Mouse (Mus musculus) spleen, adult 2 months (tissue): ENCODE measurements around the gene S100a4. TPM values are rescaled to one million over a fixed set of nuclear protein-coding genes. Genes with fewer than 3 reads are reported as not detected.
A peak's percentile ranks its signal among the peaks of the same experiment; 100 is the strongest.

Source experiments
- DNase-seq, 2 experiments: peaks; one replicate each; pipeline versions ENCODE4 v3.0.0 to v3.0.0-alpha.2; 2012 to 2021; ENCODE audit warnings: low spot score in 2 of 2, low read depth in 1 of 2
- H3K27ac ChIP-seq: fragments of 200-500 bp; 2 replicates; pipeline ENCODE4 v1.5.1; 2012; ENCODE audit warnings: low read length, inconsistent platforms; ENCODE audit not compliant: insufficient read depth
- H3K27me3 ChIP-seq: fragments of 200-500 bp; 2 replicates; pipeline ENCODE4 v1.6.1; 2012; ENCODE audit warnings: mild to moderate bottlenecking, moderate library complexity, low read length, inconsistent platforms; ENCODE audit not compliant: control insufficient read depth, insufficient read depth
- H3K36me3 ChIP-seq: fragments of 200-500 bp; 2 replicates; pipeline ENCODE4 v1.6.1; 2012; ENCODE audit warnings: mild to moderate bottlenecking, low read length, inconsistent platforms; ENCODE audit not compliant: control insufficient read depth, insufficient read depth
- H3K4me1 ChIP-seq: fragments of 200-500 bp; 2 replicates; pipeline ENCODE4 v1.6.1; 2011; ENCODE audit warnings: inconsistent platforms; ENCODE audit not compliant: control insufficient read depth, insufficient read depth, insufficient read length
- H3K4me3 ChIP-seq: fragments of 200-500 bp; 2 replicates; pipeline ENCODE4 v1.5.1; 2011; ENCODE audit warnings: mild to moderate bottlenecking, inconsistent platforms; ENCODE audit not compliant: insufficient read depth, insufficient read length; ENCODE audit errors: extremely low read depth
- CTCF ChIP-seq: fragments of 200-500 bp; IDR thresholded peaks from 2 replicates; pipeline ENCODE4 v1.5.1; 2011; ENCODE audit warnings: mild to moderate bottlenecking, inconsistent platforms; ENCODE audit not compliant: insufficient read depth, insufficient read length, insufficient replicate concordance; ENCODE audit errors: extremely low read depth
- POLR2A ChIP-seq: fragments of 200-500 bp; IDR thresholded peaks from 2 replicates; pipeline ENCODE4 v1.6.1; 2011; ENCODE audit warnings: low read depth, low read length, inconsistent platforms
- WGBS: fragments of 180-500 bp; shearing (Covaris S2); methylation state at CpG from one replicate; pipeline ENCODE4 v1.1.7; 2018; 5-methylcytosine and 5-hydroxymethylcytosine counted together
- polyA plus RNA-seq: library from polyadenylated mRNA; depleted of rRNA; stranded (reverse); fragments of >200 nt; gene quantifications from 2 replicates; pipeline ENCODE4 v1.2.3, GENCODE M21; 2012

S100a4 gene
- polyA plus RNA-seq, 1 experiment, result 43.5 TPM

DNA sequence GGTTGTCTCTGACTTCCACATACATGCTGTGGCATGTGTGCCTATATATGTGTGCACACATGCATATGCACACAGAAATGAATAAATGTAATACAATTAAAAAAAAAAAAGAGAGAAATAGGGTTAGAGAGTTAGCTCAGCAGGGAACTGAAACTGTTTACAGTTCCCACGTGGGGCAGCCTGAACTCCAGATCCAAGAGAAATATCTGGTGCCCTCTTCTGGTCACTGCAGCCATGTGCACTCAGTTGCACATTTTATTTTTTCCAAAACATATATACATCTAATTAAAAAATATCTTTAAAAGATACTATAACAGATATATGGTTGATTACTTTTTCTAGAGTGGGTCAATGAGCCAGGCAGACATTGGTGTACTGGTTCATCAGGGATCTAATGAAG, 14.0 kb downstream of the S100a4 start:
- no peak for TF ChIP-seq POLR2A
- WGBS, result 3% methylated on average over 1 of the region's 1 CpGs
- no peak for DNase-seq
- Histone ChIP-seq H3K27ac (no peak overlapping the region), H3K27me3 (no peaks in the 10 kb centered on the region), H3K36me3 (no peaks in the 10 kb centered on the region), H3K4me1 (peaks cover 15% of the 10 kb centered on the region; the same call in 1 of the 2 replicates), H3K4me3 (no peak overlapping the region)

DNA sequence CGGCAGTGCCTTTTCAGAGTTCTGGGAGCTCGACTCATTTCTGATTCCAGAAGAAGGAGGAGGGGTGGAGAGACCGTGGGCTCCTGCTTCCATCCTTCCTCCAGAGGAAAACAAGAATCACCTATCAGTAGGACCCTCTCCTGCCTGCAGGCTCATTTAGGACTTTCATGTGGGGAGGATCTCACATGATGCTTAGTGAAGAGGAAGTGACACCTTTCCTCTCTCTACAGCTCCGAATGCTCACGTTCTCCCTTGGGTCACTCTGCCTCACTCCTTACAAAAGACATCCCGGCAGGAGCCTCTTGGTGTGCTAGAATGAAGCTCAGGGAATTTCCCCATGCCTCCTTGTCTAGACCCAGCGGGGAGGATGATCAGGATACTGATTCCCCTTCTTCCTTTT, 18.0 kb downstream of the S100a4 start:
- Histone ChIP-seq H3K36me3 (no peaks in the 10 kb centered on the region), H3K27ac (no peak overlapping the region), H3K4me3 (no peak overlapping the region), H3K27me3 (no peaks in the 10 kb centered on the region), H3K4me1 (no peaks in the 10 kb centered on the region; the same call in 1 of the 2 replicates)
- WGBS, result 32% methylated on average over 7 of the region's 7 CpGs
- no peak for DNase-seq
- TF ChIP-seq POLR2A (no peak), CTCF (no peak)

DNA sequence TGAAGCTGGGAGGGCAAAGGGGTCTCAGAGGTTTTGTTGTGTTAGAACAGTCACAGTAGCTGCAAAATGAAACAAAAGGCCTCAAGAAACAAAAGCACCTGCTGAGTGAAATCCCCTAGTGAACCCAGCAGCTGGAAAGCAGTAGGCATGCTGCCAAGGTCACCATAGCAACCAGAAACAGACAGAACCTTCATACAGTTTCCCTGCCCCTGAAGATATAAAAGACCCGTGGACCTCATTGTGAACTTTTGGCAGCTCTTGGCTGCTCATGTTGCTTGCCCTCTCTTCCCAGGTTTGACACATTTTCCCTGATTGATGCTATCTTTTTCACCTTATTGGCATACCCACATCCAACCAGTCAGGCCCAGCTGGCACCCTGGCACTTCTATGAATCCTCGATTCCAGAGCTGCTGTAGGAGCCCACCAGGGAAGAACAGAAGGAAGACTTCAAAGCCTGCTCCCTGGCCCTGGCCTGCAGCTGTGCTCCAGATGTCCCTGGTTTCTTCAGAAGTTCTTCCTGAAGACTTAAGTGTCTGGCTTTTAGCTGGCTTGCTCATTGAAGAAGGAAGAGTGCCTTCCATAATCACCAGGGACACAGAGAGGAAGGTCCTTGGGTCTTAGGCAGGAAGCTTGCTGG, 20.0 kb downstream of the S100a4 start:
- WGBS, result 33% methylated on average over 2 of the region's 2 CpGs
- no peak overlapping the region for H3K4me3 ChIP-seq
- peak in 1 of 2 experiments; percentile 34 for DNase-seq
- no peaks in the 10 kb centered on the region; the same call in 1 of the 2 replicates for H3K4me1 ChIP-seq
- no peak overlapping the region for H3K27ac ChIP-seq
- no peaks in the 10 kb centered on the region for H3K36me3 ChIP-seq
- H3K27me3 ChIP-seq, result no peaks in the 10 kb centered on the region
- TF ChIP-seq CTCF (no peak), POLR2A (no peak)

DNA sequence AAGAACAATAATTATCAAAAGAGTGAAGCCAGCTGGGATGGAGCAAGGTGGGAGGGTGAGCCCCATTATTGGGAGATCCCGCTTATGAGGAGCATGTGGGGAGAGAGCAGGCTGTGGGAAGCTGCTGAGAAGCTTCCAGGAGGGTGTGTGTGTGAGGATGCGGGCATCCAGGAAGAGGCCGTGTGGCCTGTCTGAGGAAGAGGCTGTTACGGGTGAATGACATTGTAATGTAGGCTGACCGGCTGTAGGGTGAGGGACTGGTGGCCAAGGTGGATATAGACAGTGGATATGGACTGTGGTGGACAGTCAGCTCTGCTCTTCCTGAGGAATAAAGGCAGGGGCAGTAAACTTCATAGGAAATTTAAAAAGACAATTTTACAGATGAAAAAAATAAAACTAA, 21.9 kb downstream of the S100a4 start:
- no peaks in the 10 kb centered on the region; the same call in 1 of the 2 replicates for H3K4me1 ChIP-seq
- WGBS, result 91% methylated on average over 5 of the region's 5 CpGs
- H3K27me3 ChIP-seq, result no peaks in the 10 kb centered on the region
- H3K4me3 ChIP-seq, result no peak overlapping the region
- no peaks in the 10 kb centered on the region for H3K36me3 ChIP-seq
- DNase-seq, result no peak
- no peak for TF ChIP-seq CTCF
- TF ChIP-seq POLR2A, result no peak
- H3K27ac ChIP-seq, result no peak overlapping the region

DNA sequence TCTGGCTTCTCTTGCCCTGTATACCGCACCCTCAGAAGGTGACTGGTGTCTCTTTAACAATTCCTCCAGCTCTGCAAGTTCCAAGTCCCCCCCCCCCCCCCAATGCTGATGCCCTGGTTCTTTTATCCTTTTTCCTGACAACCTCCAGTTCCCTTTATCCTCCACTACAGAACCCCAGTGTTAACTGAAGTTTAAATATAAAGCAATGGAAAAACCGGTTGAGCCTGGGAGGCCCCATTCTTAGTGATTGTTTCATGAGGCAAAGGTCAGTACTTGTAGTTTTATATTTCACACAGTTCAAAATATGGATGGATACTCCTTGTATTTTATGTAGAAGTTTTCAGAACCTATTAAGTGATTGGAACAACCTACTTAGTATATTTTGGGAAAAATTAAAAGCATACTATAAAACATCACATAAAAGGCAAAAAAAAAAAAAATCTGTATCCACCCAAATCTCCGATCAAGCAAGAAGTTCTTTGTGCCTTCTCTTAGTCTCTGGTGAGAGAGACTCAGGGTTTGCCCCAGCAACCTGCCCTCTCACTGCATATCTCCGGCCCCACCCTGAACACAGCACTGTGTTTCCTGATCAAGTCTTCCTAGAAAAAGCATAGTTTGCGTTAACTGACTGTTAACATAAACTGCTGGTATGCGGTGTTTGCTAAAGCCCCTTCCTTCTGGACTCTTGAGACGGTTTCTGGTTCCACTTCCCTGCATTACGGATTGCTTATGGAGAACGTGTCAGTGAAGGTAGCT, 22.9 kb downstream of the S100a4 start:
- Histone ChIP-seq H3K36me3 (no peaks in the 10 kb centered on the region), H3K27me3 (no peaks in the 10 kb centered on the region), H3K4me3 (no peak overlapping the region), H3K27ac (no peak overlapping the region), H3K4me1 (no peaks in the 10 kb centered on the region; the same call in 1 of the 2 replicates)
- no peak for DNase-seq
- 86% methylated on average over 9 of the region's 9 CpGs for WGBS
- TF ChIP-seq POLR2A (no peak), CTCF (no peak)

DNA sequence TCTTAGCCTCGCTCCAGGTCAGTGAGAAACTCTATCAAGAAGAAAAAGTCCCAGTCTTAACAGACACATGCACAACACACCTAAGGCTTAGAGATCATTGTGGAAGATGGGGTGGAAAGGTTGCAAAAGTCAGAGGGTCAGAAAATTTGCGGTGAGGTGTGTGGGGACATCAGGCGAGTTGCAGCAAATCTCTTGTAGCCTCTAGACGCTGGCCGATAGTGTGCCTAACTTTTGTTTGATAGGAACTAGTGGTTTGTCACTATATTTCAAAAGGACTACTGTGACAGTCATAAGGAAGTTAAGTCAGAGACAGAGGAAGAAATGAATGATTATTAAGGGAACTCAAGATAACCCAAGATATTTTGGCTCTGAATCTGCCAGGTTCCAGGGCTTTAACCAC, 23.8 kb downstream of the S100a4 start:
- 77% methylated on average over 5 of the region's 5 CpGs for WGBS
- Histone ChIP-seq H3K36me3 (no peaks in the 10 kb centered on the region), H3K4me3 (no peak overlapping the region), H3K27ac (no peak overlapping the region), H3K27me3 (no peaks in the 10 kb centered on the region), H3K4me1 (no peaks in the 10 kb centered on the region)
- no peak for DNase-seq
- no peak for TF ChIP-seq POLR2A
- TF ChIP-seq CTCF, result no peak

DNA sequence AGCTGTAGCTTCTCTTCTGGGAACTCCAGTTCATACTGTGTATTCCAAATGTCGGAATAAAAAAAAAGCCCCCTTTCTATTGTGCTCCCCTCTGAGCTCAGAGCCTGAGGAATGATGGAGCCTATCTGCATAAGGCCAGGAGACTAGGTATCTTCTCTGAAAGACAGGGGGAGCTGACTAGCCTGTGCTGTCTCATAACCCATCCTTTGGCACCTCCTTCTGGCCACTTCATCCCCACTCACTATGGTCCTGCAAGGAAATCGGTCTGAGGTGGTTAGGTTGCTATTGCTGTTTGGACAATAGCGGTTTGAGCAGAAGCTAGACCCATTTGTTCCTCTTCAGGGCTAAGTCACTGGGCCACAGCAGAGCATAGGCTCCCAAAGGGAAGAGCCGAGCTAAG, 24.2 kb downstream of the S100a4 start:
- WGBS, result 66% methylated on average over 4 of the region's 4 CpGs
- TF ChIP-seq POLR2A (no peak), CTCF (peak; percentile 43; the same call in 1 of the 2 replicates)

More for the DNA sequence above, 24.2 kb downstream of the S100a4 start:
- Histone ChIP-seq H3K27me3 (no peaks in the 10 kb centered on the region), H3K4me3 (no peak overlapping the region), H3K27ac (no peak overlapping the region), H3K36me3 (no peaks in the 10 kb centered on the region), H3K4me1 (no peaks in the 10 kb centered on the region)
- no peak for DNase-seq
